Mouse (Mus musculus) left cerebral cortex, adult 8-10 months (tissue): ENCODE measurements around the gene Hoxd11. TPM values are rescaled to one million over a fixed set of nuclear protein-coding genes. Genes with fewer than 3 reads are reported as not detected.
A peak's percentile ranks its signal among the peaks of the same experiment; 100 is the strongest.

Experiments used
- DNase-seq, 2 experiments: peaks; one replicate each; pipeline ENCODE4 v3.0.0; 2022; ENCODE audit warnings: low spot score in 2 of 2
- total RNA-seq, 4 experiments: library from RNA; stranded (reverse); gene quantifications; 2 replicates each; pipeline ENCODE4 v1.2.4; 2022

The Hoxd11 gene
- total RNA-seq, 4 experiments from 2014 or later, result not detected

- no peak for DNase-seq
Measured at GRCm38 (mm10) chr2:74706393-74706960, 27.1 kb downstream of the Hoxd11 start.

DNA sequence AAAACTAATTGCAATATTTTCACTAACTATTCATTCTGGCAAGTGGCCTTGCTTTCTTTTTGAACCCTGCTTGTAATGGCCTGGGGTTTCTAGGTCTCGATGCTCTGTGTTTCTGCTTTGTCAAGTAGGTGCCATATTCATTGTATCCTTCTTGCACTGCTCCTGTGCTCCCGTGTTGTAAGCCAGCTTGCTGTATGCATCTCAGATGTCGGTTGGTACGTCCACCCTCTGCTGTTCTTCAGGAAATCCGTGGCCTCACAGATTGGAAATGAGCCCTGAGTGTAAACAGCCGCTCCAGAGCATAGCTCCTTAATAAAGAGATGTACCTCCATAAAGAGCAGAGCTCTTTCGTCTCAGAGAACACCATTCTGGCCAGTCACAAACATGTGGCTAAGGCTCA, 28.2 kb downstream of the Hoxd11 start:
- DNase-seq, result no peak

DNA sequence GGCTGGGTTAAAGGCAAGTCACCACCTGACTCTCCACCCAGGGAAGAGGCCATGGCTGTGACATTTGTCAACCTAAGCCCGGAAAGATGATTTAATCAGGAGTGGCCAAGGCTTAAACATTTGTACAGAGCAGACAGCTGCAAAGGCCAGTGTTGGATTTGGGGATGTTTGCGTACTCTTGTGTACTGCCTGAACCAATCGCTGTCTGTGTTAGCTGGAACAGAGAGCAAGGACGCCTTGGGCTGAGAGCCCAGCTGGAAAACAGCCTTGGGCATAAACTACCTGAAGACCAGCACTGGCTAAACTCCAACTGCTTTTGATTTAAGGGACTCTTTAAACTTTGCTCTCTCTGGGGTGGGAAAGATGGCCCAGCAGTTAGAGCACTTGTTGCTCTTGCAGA, 29.3 kb downstream of the Hoxd11 start:
- no peak for DNase-seq

DNA sequence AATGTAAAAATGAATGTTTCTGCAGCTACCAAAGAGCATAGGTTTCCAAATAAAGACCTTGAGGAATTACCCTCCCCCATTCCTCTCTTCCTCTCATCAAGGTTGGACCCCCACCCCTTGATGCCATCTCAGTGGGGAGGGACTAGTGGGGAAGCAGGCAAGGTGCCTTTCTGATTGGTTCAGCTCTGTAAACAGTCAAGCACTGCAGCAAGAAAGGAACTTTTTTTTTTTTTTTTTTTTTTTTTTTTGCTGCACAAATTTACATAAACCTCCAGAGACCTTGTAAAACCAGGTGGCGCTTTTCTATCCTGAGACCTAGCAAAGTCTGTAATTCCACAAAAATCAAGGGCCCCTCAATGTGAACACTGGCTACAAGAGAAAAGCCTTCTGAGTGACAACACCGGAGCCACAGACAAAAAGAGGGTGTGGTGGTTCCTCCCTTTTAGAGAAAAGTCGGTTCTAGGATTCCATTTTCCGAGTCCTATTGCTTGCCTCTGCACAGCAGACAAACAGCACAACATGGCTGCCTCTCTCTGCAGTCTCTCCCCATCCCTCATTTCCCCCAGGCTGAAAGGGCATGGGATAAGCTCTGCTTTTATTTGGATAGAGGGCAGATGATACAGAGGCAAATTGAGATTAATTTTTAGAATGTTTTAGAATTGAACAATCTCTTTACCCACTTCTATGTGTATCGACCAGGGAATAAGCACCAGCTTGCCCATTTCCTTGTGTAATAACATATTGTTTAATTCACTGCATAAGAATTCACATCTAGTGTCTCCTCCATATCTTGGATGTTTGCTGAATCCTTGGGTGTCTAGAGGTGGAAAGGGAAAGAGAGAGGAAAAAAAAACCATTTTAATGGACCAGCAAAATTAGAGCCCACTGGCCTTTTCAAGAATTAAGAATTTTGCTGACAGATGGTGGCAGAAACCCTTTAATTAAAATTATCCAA, 30.4 kb downstream of the Hoxd11 start:
- no peak for DNase-seq

GRCm38 (mm10) chr2:74710929-74711543, 31.7 kb downstream of the Hoxd11 start:
- no peak for DNase-seq

- DNase-seq, result no peak
Measured at GRCm38 (mm10) chr2:74711721-74712621, 32.6 kb downstream of the Hoxd11 start, which contains the start of the genes Hoxd3 and Hoxd4. Gene Hoxd3, plus strand, starts transcription at chr2:74711927. Gene Hoxd4, plus strand, starts transcription at chr2:74711929.

DNA sequence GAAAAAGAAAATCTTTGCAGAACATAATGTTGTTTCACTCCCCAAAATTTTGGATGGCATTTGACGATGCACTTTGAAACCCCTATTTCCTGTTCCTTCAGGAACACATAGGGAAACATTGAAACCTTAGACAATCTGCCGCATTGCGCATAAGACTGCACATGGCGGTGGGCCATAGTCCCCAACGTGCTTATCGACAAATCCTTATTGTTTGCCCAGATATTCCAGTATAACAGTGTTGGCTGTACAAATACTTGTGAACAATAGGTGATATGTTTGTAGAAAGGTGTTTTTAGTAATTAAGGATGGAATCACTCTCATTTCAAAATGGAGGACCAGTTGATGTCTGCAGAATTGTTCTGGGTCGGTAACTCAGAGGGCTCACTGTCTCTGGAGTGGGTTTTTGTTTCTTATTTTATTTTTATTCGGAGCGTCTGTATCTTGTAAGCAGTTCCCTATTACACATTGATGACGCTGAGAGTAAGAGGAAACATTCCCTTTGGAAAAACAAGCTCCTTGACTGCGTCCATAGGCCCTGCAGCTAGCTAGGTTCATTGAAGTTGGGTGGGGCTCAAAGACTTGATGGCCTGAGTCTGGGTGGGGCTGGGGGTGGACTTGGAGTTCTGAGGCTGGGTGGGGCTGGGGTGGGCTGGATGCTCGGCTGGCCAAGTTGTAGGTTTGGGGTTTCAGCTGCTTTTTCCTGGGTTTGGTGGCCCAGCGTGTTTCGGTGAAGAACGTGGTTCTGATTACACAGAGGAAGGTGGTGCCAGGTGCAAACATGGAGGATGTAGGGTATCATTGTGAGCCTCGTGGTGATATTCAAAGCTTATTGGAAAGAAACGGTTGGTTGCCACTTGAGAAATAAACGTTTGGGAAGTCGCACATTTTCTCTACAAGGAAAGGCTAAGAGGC, 34.1 kb downstream of the Hoxd11 start:
- no peak for DNase-seq

- DNase-seq, result no peak
Measured at GRCm38 (mm10) chr2:74714156-74714789, 34.9 kb downstream of the Hoxd11 start.

- no peak for DNase-seq
Measured at GRCm38 (mm10) chr2:74714881-74715280, 35.5 kb downstream of the Hoxd11 start.

GRCm38 (mm10) chr2:74715504-74716241, 36.3 kb downstream of the Hoxd11 start:
- peak; percentile 40 to 68 for DNase-seq

DNA sequence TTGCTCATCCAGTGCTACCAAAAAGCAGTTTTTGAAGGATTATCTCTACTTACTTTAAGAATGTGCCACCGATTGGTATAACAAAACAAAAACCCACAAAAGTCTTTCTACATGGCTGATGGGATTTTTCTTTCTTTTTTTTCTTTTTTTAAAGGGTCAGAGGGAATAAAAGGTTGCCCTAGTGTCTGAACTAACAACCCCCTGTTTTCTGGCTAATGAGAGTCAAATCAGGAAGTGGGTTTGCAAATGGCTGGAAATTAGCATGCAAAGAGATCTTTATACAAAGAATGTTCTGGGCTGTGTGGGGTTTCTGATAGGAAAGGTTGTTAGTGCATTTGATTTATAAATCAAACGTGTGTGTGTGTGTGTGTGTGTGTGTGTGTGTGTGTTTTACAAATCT, 41.0 kb downstream of the Hoxd11 start:
- DNase-seq, result no peak

GRCm38 (mm10) chr2:74720955-74721491, 41.7 kb downstream of the Hoxd11 start:
- no peak for DNase-seq

GRCm38 (mm10) chr2:74721882-74722281, 42.5 kb downstream of the Hoxd11 start:
- no peak for DNase-seq

DNA sequence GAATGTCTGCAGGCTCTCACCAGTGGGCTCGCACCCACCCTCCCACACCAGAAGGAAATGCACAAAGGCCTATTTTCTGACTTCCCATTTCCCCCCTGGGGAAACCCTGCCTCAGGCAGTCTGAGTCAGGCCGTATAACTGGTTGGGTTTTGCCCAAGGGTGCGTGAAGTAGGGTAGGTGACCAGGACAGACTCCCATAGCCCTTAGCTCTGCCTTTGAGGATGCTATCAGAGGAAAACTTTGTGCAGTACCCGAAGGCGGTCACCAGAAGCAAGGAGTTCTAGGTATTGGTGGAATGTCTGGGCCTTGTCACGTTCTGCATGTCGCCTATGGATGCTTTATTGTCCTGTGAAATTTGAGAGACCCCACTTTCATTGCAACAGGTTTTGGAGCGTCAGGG, 43.6 kb downstream of the Hoxd11 start:
- no peak for DNase-seq

DNA sequence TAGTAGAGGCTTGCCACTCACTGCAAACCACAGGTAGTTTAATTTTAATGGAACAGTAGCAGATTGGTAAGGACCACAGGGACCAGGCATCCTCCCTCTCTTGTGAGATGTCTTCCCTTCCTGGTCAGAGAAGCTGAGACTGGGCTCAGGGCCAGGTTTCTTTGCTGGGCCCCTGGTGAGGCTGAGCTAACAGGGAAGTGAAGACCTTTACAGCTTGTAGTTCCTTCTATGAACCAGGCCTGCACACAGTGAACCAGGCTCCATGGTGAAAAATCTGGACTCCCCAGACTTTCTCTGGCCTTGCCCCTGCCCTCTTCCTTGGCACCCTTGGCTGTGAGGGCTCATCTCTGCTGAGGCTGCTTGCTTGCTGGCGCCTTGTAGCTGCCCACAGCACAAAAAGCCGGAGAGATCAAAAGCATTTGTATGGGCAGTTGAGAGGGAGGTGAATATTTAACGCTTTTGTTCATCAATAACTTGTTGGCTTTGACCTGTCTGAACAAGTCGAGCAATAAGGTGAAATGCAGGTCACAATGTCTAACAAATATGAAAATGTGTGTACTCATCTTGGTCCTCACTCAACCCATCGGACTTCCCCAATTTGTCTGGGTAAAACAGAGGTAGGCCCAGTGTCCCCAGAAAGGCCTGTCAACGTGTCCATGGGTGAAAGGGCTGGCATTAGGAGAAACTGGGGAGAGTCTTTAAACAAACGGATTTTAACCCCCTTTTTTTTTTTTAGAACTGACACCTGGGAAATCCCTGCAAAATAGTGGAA, 45.1 kb downstream of the Hoxd11 start:
- DNase-seq, result no peak

DNA sequence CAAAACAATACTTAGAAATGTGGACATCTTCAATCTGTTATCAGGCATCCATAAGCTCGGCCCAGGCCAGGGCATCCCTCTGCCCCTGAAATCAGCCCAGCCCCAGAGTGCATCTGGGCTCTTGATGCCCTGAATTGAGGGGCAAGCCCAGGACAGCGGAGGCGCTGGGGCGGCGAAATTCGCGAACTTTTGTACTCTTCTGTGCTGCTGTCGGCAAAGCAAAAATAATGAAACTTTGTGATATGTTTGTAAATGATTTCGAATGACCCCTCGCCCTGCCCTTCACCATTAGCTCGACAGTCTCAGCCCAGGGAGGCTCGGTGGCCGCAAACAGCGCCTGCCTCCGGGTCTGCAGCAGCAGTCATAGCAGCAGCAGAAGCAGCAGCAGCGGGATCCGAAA, 45.8 kb downstream of the Hoxd11 start:
- DNase-seq, result no peak

DNA sequence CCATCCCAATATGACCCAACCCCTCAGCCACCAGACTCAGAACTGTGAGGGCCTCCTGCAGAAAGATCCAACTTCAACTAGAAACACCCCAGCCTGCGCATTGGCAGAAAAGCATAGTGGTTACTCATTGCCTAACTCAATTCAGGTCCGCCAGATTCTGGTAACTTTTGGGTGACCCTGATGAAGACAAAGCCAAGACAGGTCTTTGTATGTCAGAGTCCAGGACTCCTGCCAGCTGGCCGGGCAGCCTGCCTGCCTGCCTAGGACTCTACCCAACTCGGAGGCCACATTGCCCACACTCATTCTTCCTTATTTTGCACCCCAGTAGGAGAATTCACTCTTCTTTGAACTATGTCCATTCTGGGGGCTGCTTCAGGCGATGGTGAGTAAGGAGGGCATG, 47.2 kb downstream of the Hoxd11 start, which contains the start of gene Gm28230:
TSS of gene Gm28230 (plus strand) at position 178 of the 400 bp plus-strand sequence.
- DNase-seq, result no peak
